Mouse (Mus musculus) 3134 (cell line): ENCODE measurements at regions not wholly inside any gene's neighbourhood (a gene's known extent, or its start where the extent isn't known, plus 50 kb on each side); places are given as distances from the start of the nearest gene placed in this dataset.
"Not testable (repeated sequence)": the region's sequence is repeated elsewhere in the genome, so short reads cannot be mapped to it uniquely, and the experiment has no call there.

ENCODE experiments used
- DNase-seq: peaks from one replicate; pipeline ENCODE4 v3.0.0-alpha.2; 2011; ENCODE audit warnings: low spot score; ENCODE audit not compliant: insufficient read length; ENCODE audit errors: extremely low read depth

GRCm38 (mm10) chr1:194565574-194565973, 52.4 kb upstream of the Plxna2 start:
- no peak for DNase-seq

GRCm38 (mm10) chr1:194563946-194564345, 54.1 kb upstream of the Plxna2 start:
- DNase-seq = no peak

- no peak for DNase-seq
Measured at GRCm38 (mm10) chr1:194561098-194561497, 56.9 kb upstream of the Plxna2 start.

GRCm38 (mm10) chr1:194548661-194549060, 69.4 kb upstream of the Plxna2 start:
- DNase-seq = no peak

GRCm38 (mm10) chr1:194548243-194548642, 69.8 kb upstream of the Plxna2 start:
- no peak for DNase-seq

GRCm38 (mm10) chr1:194540923-194541322, 77.1 kb upstream of the Plxna2 start:
- DNase-seq = no peak

- no peak for DNase-seq
Measured at GRCm38 (mm10) chr1:194527342-194528165, 90.5 kb upstream of the Plxna2 start.

GRCm38 (mm10) chr1:194524976-194525375, 93.0 kb upstream of the Plxna2 start:
- no peak for DNase-seq

GRCm38 (mm10) chr1:194521216-194521615, 96.8 kb upstream of the Plxna2 start:
- DNase-seq = no peak

- no peak for DNase-seq
Measured at GRCm38 (mm10) chr1:194519509-194520220, 98.4 kb upstream of the Plxna2 start.

- no peak for DNase-seq
Measured at GRCm38 (mm10) chr1:194516136-194516535, 101.9 kb upstream of the Plxna2 start.

- DNase-seq = no peak
Measured at GRCm38 (mm10) chr1:194508314-194508713, 109.7 kb upstream of the Plxna2 start.

- no peak for DNase-seq
Measured at GRCm38 (mm10) chr1:194505826-194506225, 112.2 kb upstream of the Plxna2 start.

GRCm38 (mm10) chr1:194504207-194504606, 113.8 kb upstream of the Plxna2 start:
- no peak for DNase-seq

- DNase-seq = no peak
Measured at GRCm38 (mm10) chr1:194503517-194503916, 114.5 kb upstream of the Plxna2 start.

- DNase-seq = no peak
Measured at GRCm38 (mm10) chr1:194496424-194496823, 121.6 kb upstream of the Plxna2 start.

- no peak for DNase-seq
Measured at GRCm38 (mm10) chr1:194491111-194491510, 126.9 kb upstream of the Plxna2 start.

GRCm38 (mm10) chr1:194488126-194488525, 129.9 kb upstream of the Plxna2 start:
- no peak for DNase-seq

- DNase-seq = no peak
Measured at GRCm38 (mm10) chr1:194482717-194483059, 135.3 kb upstream of the Plxna2 start.

GRCm38 (mm10) chr1:194482001-194482716, 135.9 kb upstream of the Plxna2 start:
- DNase-seq = no peak

- DNase-seq = not testable (repeated sequence)
Measured at GRCm38 (mm10) chr1:194471281-194471680, 146.7 kb upstream of the Plxna2 start.
